Mouse (Mus musculus): ENCODE data around the gene Syne1. TPM values are rescaled to one million over a fixed set of nuclear protein-coding genes. Genes with fewer than 3 reads are reported as not detected.

The Syne1 gene
- polyA plus RNA-seq, 1 experiment from 2014 or later: 5.2 TPM

DNA sequence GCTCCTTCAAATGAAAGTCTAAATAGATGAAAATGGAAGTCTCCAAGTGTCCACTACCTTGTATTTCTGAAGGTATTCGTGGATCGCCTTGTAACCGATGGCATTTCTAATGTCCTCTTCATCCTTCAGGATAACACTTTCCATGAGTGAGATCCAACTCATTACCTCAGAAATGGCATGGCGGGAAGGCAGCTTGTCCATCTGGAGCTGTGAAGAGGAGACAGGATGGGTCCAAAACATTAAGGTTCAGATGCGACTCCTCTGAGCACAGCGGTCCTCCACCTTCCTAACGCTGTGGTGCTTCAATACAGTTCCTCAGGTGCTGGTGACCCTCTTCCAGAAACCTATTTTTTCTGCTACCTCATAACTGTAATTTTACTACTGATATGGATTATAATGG lies 426.5 kb downstream of the Syne1 start:
- 96% methylated on average over 7 of the region's 7 CpGs for WGBS (ENCODE audit: insufficient replicate concordance)
- Histone ChIP-seq H3K9ac (replicated peaks) (no peak overlapping the region), H3K4me1 (ENCODE audit: insufficient read depth) (no peaks in the 10 kb centered on the region), H3K36me3 (replicated peaks; ENCODE audit: insufficient read depth, low read length) (peaks cover 56% of the 10 kb centered on the region), H3K4me2 (ENCODE audit: low read depth, low read length) (no peak overlapping the region), H3K9me3 (ENCODE audit: low read length) (no peaks in the 10 kb centered on the region), H3K27ac (ENCODE audit: low read depth) (no peak overlapping the region), H3K27me3 (ENCODE audit: insufficient read depth, low read length) (no peaks in the 10 kb centered on the region), H3K4me3 (ENCODE audit: low read depth, low read length) (no peak overlapping the region)
- TF ChIP-seq CTCF (IDR thresholded peaks at IDR 0.05; ENCODE audit: low read depth) (no peak), EP300 (IDR thresholded peaks at IDR 0.05; ENCODE audit: low read depth) (no peak)
- DNase-seq (no peak), ATAC-seq (no peak)

DNA sequence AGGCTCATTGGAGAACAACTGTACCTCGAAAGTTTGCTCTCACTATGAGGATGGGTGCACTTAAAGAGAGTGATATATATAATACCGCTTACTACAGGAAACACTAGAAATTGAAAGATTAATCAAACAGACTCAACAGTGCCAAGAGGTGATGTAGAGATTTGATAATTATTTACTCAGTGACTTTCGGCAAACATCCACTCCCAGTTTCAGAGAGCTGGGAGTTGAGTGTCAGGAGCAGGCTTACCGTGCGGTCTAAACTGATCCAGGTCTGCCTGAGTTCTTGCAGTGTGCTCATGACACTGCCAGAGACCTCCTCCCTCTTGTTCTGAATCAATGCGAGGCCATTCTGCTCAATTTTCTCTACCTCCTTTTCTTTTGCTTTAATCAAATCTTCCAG lies 434.6 kb downstream of the Syne1 start:
- 0 out of 2 replicates have a peak overlapping the region, but pooled peaks have one; percentile 2 for H3K4me2 ChIP-seq (ENCODE audit: low read depth, low read length)
- no peaks in the 10 kb centered on the region for H3K9me3 ChIP-seq (ENCODE audit: low read length)
- H3K27ac ChIP-seq (ENCODE audit: low read depth): 0 out of 2 replicates have a peak overlapping the region, but pooled peaks have one; percentile 1
- 66% methylated on average over 6 of the region's 6 CpGs for WGBS (ENCODE audit: insufficient replicate concordance)
- ATAC-seq: peak; percentile 73
- no peak overlapping the region for H3K4me3 ChIP-seq (ENCODE audit: low read depth, low read length)
- H3K9ac ChIP-seq (replicated peaks): no peak overlapping the region
- H3K27me3 ChIP-seq (ENCODE audit: insufficient read depth, low read length): no peaks in the 10 kb centered on the region
- no peak for DNase-seq
- H3K4me1 ChIP-seq (ENCODE audit: insufficient read depth): no peaks in the 10 kb centered on the region
- H3K36me3 ChIP-seq (replicated peaks; ENCODE audit: insufficient read depth, low read length): peaks cover 43% of the 10 kb centered on the region
- TF ChIP-seq EP300 (IDR thresholded peaks at IDR 0.05; ENCODE audit: low read depth) (no peak), CTCF (IDR thresholded peaks at IDR 0.05; ENCODE audit: low read depth) (no peak)

DNA sequence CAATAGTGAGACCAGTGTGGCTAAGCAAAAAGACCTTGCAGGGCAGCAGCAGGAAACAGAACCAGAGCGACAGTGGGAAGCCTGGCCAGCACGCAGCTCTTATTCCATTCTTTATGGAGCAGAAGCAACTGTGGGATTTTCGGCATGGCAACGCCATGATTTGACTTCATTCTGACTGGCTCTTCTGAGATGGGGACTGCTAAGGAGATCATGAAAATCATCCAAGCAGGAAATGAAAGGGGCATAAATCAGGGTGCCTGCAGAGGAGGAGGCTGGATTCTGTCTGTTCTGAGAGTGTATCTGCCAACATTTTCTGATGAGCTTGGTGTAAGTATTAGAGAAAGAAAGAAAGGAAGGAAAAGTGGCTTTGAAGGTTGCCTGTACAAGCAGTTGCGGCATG lies 435.1 kb downstream of the Syne1 start:
- 0 out of 2 replicates have a peak overlapping the region, but pooled peaks have one; percentile 1 for H3K27ac ChIP-seq (ENCODE audit: low read depth)
- H3K4me1 ChIP-seq (ENCODE audit: insufficient read depth): no peaks in the 10 kb centered on the region
- H3K9me3 ChIP-seq (ENCODE audit: low read length): no peaks in the 10 kb centered on the region
- TF ChIP-seq EP300 (IDR thresholded peaks at IDR 0.05; ENCODE audit: low read depth): no peak
- TF ChIP-seq CTCF (IDR thresholded peaks at IDR 0.05; ENCODE audit: low read depth): no peak
- WGBS (ENCODE audit: insufficient replicate concordance): 85% methylated on average over 5 of the region's 5 CpGs
- H3K27me3 ChIP-seq (ENCODE audit: insufficient read depth, low read length): no peaks in the 10 kb centered on the region
- no peak overlapping the region for H3K4me3 ChIP-seq (ENCODE audit: low read depth, low read length)
- ATAC-seq: no peak
- peaks cover 48% of the 10 kb centered on the region for H3K36me3 ChIP-seq (replicated peaks; ENCODE audit: insufficient read depth, low read length)
- DNase-seq: no peak
- H3K4me2 ChIP-seq (ENCODE audit: low read depth, low read length): 0 out of 2 replicates have a peak overlapping the region, but pooled peaks have one; percentile 2
- no peak overlapping the region for H3K9ac ChIP-seq (replicated peaks)

DNA sequence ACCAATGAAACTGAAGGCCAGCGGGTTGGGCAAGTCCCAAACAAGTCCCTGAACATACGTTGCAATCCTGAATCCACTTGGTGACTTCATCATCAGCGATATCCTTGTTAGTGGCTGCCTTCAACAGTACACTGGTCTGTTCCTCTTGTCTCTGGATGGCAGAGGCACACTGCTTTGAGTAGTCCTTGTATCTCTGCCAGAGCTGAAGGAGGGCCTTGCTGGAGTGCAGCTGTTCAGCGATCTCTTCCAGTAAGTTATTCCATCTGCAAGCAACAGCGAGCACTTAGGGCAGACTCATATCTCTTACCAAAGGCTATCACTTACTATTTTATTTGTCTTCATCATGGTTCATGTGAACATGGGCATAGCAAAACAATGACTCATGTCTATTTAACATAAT lies 440.5 kb downstream of the Syne1 start:
- H3K4me1 ChIP-seq (ENCODE audit: insufficient read depth): no peaks in the 10 kb centered on the region
- TF ChIP-seq CTCF (IDR thresholded peaks at IDR 0.05; ENCODE audit: low read depth) (no peak), EP300 (IDR thresholded peaks at IDR 0.05; ENCODE audit: low read depth) (no peak)
- WGBS (ENCODE audit: insufficient replicate concordance): 82% methylated on average over 5 of the region's 5 CpGs

DNA sequence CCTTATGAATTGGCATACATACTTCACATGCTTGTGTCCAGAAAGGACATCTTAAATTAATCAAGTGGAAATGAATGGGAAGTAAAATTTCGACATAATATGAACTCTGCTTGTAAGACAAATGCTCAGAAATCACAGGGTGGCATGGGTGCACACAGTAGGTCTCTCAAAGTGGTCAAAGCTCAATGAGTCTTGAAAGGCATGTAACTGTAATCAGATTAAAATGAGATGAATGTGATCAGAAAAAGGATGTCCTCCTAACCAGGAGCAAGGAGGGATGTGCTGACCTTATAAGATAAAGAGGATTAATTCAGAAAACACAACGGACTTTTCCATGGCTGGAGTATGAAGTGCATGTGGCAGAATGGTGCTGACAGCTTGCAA lies 453.5 kb downstream of the Syne1 start:
- Histone ChIP-seq H3K4me2 (ENCODE audit: low read depth, low read length) (no peak overlapping the region), H3K9ac (replicated peaks) (no peak overlapping the region), H3K4me1 (ENCODE audit: insufficient read depth) (no peaks in the 10 kb centered on the region), H3K4me3 (ENCODE audit: low read depth, low read length) (no peak overlapping the region), H3K9me3 (ENCODE audit: low read length) (no peaks in the 10 kb centered on the region), H3K27ac (ENCODE audit: low read depth) (no peak overlapping the region), H3K36me3 (replicated peaks; ENCODE audit: insufficient read depth, low read length) (peaks cover 28% of the 10 kb centered on the region), H3K27me3 (ENCODE audit: insufficient read depth, low read length) (no peaks in the 10 kb centered on the region)
- 59% methylated on average over 2 of the region's 2 CpGs for WGBS (ENCODE audit: insufficient replicate concordance)
- DNase-seq (no peak), ATAC-seq (no peak)
- no peak for TF ChIP-seq EP300 (IDR thresholded peaks at IDR 0.05; ENCODE audit: low read depth)
- no peak for TF ChIP-seq CTCF (IDR thresholded peaks at IDR 0.05; ENCODE audit: low read depth)

More for the DNA sequence above, 440.5 kb downstream of the Syne1 start:
- no peak overlapping the region for H3K27ac ChIP-seq (ENCODE audit: low read depth)
- no peak overlapping the region for H3K4me3 ChIP-seq (ENCODE audit: low read depth, low read length)
- H3K36me3 ChIP-seq (replicated peaks; ENCODE audit: insufficient read depth, low read length): peaks cover 63% of the 10 kb centered on the region
- H3K4me2 ChIP-seq (ENCODE audit: low read depth, low read length): no peak overlapping the region
- no peaks in the 10 kb centered on the region for H3K27me3 ChIP-seq (ENCODE audit: insufficient read depth, low read length)
- DNase-seq: no peak
- H3K9me3 ChIP-seq (ENCODE audit: low read length): no peaks in the 10 kb centered on the region
- no peak overlapping the region for H3K9ac ChIP-seq (replicated peaks)
- ATAC-seq: no peak

DNA sequence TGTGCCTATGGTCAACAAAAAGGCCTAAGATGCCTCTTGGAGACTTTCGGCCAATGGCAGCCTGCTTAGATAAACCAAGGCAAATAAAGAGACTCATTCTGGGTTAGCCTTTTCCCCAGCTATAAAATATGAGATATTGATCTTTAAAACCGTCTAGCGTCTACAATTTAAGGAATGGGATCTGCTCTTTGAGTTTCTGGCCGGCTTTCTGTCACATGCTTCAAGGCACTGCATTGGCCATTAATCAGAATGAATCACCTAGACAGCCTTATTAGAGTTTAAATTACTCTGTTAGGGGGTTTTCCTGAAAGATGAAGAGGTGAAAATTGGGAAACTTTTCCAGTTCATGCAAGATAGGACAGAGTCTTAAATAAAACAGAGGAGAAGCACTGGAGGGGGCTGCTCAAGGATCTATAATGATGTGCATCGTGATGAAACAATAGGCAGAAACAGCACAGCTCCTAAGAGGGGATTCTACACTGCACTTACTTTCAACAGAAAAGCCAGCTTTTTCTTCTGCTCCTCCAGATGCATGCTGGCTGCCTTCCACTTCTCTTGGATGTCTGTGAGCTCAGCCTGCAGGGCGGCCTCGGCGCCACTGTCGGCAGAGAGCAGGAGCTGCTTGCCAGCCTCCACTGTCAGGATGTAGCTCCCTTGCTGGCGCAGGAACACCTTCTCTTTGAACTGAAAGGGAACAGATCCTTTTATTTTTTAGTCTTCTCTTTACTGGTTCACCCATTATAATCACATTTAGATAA lies 454.1 kb downstream of the Syne1 start:
- H3K9me3 ChIP-seq (ENCODE audit: low read length): no peaks in the 10 kb centered on the region
- TF ChIP-seq CTCF (IDR thresholded peaks at IDR 0.05; ENCODE audit: low read depth) (no peak), EP300 (IDR thresholded peaks at IDR 0.05; ENCODE audit: low read depth) (no peak)
- 85% methylated on average over 10 of the region's 10 CpGs for WGBS (ENCODE audit: insufficient replicate concordance)
- H3K4me2 ChIP-seq (ENCODE audit: low read depth, low read length): no peak overlapping the region
- no peak for ATAC-seq
- no peak overlapping the region for H3K4me3 ChIP-seq (ENCODE audit: low read depth, low read length)
- no peak overlapping the region for H3K9ac ChIP-seq (replicated peaks)
- H3K27ac ChIP-seq (ENCODE audit: low read depth): no peak overlapping the region
- no peaks in the 10 kb centered on the region for H3K4me1 ChIP-seq (ENCODE audit: insufficient read depth)
- H3K27me3 ChIP-seq (ENCODE audit: insufficient read depth, low read length): no peaks in the 10 kb centered on the region
- peaks cover 26% of the 10 kb centered on the region for H3K36me3 ChIP-seq (replicated peaks; ENCODE audit: insufficient read depth, low read length)
- DNase-seq: no peak

All from liver, postnatal 0 days (tissue).